In the genomic region with DNA sequence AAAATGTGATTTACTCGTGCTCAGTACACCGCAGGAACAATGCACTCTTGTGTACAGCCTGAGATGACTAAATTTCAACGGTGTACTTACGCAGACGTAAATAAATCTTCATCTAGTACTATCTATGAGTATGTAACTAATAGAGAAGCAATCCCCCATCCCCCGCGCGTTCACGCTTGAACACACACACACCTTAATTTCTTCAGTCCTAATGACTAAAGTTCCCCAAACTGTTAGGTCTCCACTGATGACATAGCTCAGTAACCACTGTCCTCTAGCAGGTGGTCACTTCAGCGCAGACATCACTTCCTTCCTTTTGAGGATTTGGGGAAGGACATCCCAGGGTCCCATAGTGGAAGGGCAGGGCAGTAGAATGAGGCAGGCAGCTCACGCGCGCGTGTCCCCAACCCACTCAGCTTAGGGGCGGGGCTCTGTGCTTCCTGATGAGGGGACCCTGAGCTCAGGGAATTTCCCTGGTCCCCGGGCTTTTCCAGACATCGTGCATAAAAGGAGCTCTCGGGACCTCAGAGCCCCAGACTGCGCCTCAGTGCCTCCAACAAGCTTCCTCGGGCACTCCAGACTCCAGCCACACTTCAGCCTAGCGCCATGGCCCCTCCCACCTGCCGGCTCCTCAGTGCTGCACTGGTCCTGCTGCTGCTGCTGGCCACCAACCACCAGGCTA, we compare ENCODE assay signal across 8 mouse cellular contexts. TPM values are rescaled to one million over a fixed set of nuclear protein-coding genes. Genes with fewer than 3 reads are reported as not detected.
A peak's percentile ranks its signal among the peaks of the same experiment; 100 is the strongest.
DNase-seq lines count a peak whose midpoint lies in the region; ATAC-seq and TF ChIP-seq lines count a peak whose summit lies in the region.

A gene (plus strand): TSS at position 533 of the 682 bp plus-strand sequence.

- DNase-seq in kidney, adult 18-20 months, result no peak
- no peak for DNase-seq in limb, embryonic 14.5 days (ENCODE audit: low spot score)
- no peak for DNase-seq in cerebellum, postnatal 14 days
- DNase-seq in right cerebral cortex, postnatal 25 days, result no peak
- no peak for DNase-seq in ovary, postnatal 36 days (ENCODE audit: low spot score)

- H3K27ac ChIP-seq in kidney, embryonic 15.5 days, result no peak within 1 kb of the TSS
- no peak within 1 kb of the TSS for H3K27ac ChIP-seq in forebrain, embryonic 15.5 days (replicated peaks)
- no peak within 1 kb of the TSS for H3K27ac ChIP-seq in limb, embryonic 14.5 days (replicated peaks; ENCODE audit: low read depth, low read length)

- ATAC-seq in kidney, embryonic 15.5 days (replicated peaks; ENCODE audit: low FRiP score), result peak; percentile 80
- ATAC-seq in forebrain, embryonic 15.5 days (replicated peaks), result peak; percentile 70
- ATAC-seq in limb, embryonic 14.5 days (ENCODE audit: low FRiP score, low read depth), result no peak
- ATAC-seq in monocyte, adult 5-6 weeks (replicated peaks; ENCODE audit: insufficient number of reproducible peaks, low FRiP score, low TSS enrichment, poor library complexity, severe bottlenecking), result peak; percentile 72

- TF ChIP-seq POLR2A in limb, embryonic 14.5 days (IDR thresholded peaks at IDR 0.05; ENCODE audit: borderline replicate concordance, extremely low read depth, insufficient read depth, insufficient read length), result no peak

- no peaks in the 10 kb centered on the region for H3K9me3 ChIP-seq in kidney, embryonic 15.5 days (replicated peaks)
- no peaks in the 10 kb centered on the region for H3K9me3 ChIP-seq in forebrain, embryonic 15.5 days
- no peaks in the 10 kb centered on the region for H3K9me3 ChIP-seq in limb, embryonic 14.5 days (ENCODE audit: control insufficient read depth, low read length)

- H3K4me3 ChIP-seq in kidney, embryonic 15.5 days (replicated peaks), result peak within 1 kb of the TSS; percentile 39
- peak within 1 kb of the TSS; percentile 32 for H3K4me3 ChIP-seq in forebrain, embryonic 15.5 days
- H3K4me3 ChIP-seq in limb, embryonic 14.5 days (replicated peaks; ENCODE audit: low read length), result peak within 1 kb of the TSS; percentile 29

- H3K27me3 ChIP-seq in kidney, embryonic 15.5 days, result peaks cover 30% of the 10 kb centered on the region
- peaks cover 4% of the 10 kb centered on the region; the same call in 1 of the 2 replicates for H3K27me3 ChIP-seq in forebrain, embryonic 15.5 days
- H3K27me3 ChIP-seq in limb, embryonic 14.5 days (ENCODE audit: control insufficient read depth, insufficient read depth, low read length), result peaks cover 20% of the 10 kb centered on the region; the same call in 1 of the 2 replicates

- H3K9ac ChIP-seq in kidney, embryonic 15.5 days, result 0 out of 2 replicates have a peak within 1 kb of the TSS, but pooled peaks have one; percentile 17
- H3K9ac ChIP-seq in forebrain, embryonic 15.5 days (replicated peaks), result no peak within 1 kb of the TSS; the same call in 1 of the 2 replicates
- H3K9ac ChIP-seq in limb, embryonic 14.5 days (ENCODE audit: low read depth, low read length, severe bottlenecking), result no peak within 1 kb of the TSS

- H3K36me3 ChIP-seq in kidney, embryonic 15.5 days, result no peaks in the 10 kb centered on the region
- no peaks in the 10 kb centered on the region for H3K36me3 ChIP-seq in forebrain, embryonic 15.5 days
- H3K36me3 ChIP-seq in limb, embryonic 14.5 days (ENCODE audit: control insufficient read depth, insufficient read depth, low read length), result no peaks in the 10 kb centered on the region

- peaks cover 10% of the 10 kb centered on the region for H3K4me1 ChIP-seq in kidney, embryonic 15.5 days
- peaks cover 17% of the 10 kb centered on the region for H3K4me1 ChIP-seq in forebrain, embryonic 15.5 days
- H3K4me1 ChIP-seq in limb, embryonic 14.5 days (ENCODE audit: control insufficient read depth, insufficient read depth, low read length), result peaks cover 18% of the 10 kb centered on the region

- H3K4me2 ChIP-seq in kidney, embryonic 15.5 days, result peak within 1 kb of the TSS; percentile 81
- peak within 1 kb of the TSS; percentile 66 for H3K4me2 ChIP-seq in forebrain, embryonic 15.5 days (replicated peaks)
- peak within 1 kb of the TSS; percentile 61 for H3K4me2 ChIP-seq in limb, embryonic 14.5 days (replicated peaks; ENCODE audit: low read depth, low read length, severe bottlenecking)

- 6% methylated on average over 22 of the region's 22 CpGs for WGBS in kidney, embryonic 15.5 days
- WGBS in forebrain, embryonic 15.5 days, result 6% methylated on average over 22 of the region's 22 CpGs
- 12% methylated on average over 21 of the region's 22 CpGs for WGBS in limb, embryonic 14.5 days

RNA-seq across cellular contexts. Expression of the gene that starts here (rescaled TPM):
- polyA plus RNA-seq in kidney, embryonic 15.5 days (2015; fragmentation: Nextera tagmentation; extraction: Ambion mirVana), result not detected in 2 replicates
- polyA plus RNA-seq in forebrain, embryonic 15.5 days (2015; fragmentation: Nextera tagmentation; extraction: Ambion mirVana), result not detected in 2 replicates
- polyA plus RNA-seq in limb, embryonic 14.5 days (2012; rRNA removed), result 0.31 and 0.65 TPM in 2 replicates
- polyA plus RNA-seq in limb, embryonic 14.5 days (2014; fragmentation: Nextera tagmentation; extraction: Ambion mirVana), result not detected in 2 replicates
- total RNA-seq in monocyte, adult 5-6 weeks (2017), result 33.2 to 79.5 TPM (median 56.2 TPM) in 3 replicates

Comparison
In these comparisons a context has a peak if more than half of its experiments do, and no peak if none do; other contexts are left out.
1. Peak in ATAC-seq, H3K4me3 ChIP-seq, H3K9ac ChIP-seq and H3K4me2 ChIP-seq in kidney, embryonic 15.5 days; RNA of the gene not detected or under 1 TPM.
2. Peak in ATAC-seq, H3K4me3 ChIP-seq and H3K4me2 ChIP-seq in forebrain, embryonic 15.5 days; RNA of the gene not detected or under 1 TPM.